Mouse (Mus musculus) bone marrow macrophage, adult 2 months (primary cell): ENCODE results near the gene Gal3st4.

Experiments
- CTCF ChIP-seq: IDR thresholded peaks from 2 replicates; pipeline ENCODE4 v1.5.1; 2012; ENCODE audit warnings: low read depth, mild to moderate bottlenecking, low read length, moderate library complexity
- POLR2A ChIP-seq: IDR thresholded peaks from 2 replicates; pipeline ENCODE4 v1.6.1; 2012; ENCODE audit warnings: mild to moderate bottlenecking, low read depth, low read length, borderline replicate concordance

GRCm38 (mm10) chr5:138275216-138276050, 2.8 kb upstream of the Gal3st4 start:
- no peak for TF ChIP-seq CTCF
- TF ChIP-seq POLR2A: no peak
